Mouse (Mus musculus) NIH3T3 (cell line): ENCODE results near the gene Pcif1.
"Not testable (repeated sequence)": the region's sequence is repeated elsewhere in the genome, so short reads cannot be mapped to it uniquely, and the experiment has no call there.

Source experiments
- DNase-seq: peaks from one replicate; pipeline ENCODE4 v3.0.0-alpha.2; 2012; ENCODE audit warnings: low read depth

Gene Pcif1

DNA sequence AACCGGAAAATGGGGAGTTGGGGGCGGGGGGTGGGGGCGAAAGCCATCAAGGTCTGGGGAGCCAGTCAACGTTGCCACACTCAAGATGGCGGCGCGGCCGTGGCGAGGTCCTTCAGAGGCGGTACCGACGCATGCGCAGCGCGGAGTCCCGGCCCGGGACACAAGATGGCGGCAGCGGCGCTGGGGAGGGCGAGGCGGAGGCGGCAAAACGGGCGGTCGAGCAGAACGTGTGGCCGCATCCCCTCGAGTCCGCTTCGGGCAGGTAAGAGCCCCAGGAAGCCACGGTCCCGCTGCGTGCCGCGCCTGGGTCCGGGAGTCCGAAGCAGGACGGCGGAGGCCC lies at the start of gene Pcif1:
Pcif1 (plus strand) TSS at position 77 of the 340 bp plus-strand sequence.
- DNase-seq, result peak; percentile 94

DNA sequence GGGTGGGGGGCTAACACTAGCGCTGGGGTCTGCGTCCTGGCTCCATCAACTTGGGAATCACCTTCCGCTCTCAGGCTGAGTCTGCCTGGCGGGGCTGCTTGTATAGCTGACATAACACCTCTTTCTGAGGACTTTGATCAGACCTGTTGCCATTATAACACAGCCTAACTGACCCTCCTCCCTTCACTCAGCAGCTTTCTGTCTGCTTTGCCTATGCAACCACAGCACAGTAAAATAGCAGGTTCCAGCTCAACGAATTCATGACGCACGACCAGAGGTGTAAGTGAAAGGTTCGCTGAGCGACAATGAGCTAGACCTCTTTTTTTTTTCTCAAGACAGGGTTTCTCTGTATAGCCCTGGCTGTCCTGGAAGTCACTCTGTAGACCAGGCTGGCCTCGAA lies 48.1 kb upstream of the Pcif1 start:
- DNase-seq, result no peak

DNA sequence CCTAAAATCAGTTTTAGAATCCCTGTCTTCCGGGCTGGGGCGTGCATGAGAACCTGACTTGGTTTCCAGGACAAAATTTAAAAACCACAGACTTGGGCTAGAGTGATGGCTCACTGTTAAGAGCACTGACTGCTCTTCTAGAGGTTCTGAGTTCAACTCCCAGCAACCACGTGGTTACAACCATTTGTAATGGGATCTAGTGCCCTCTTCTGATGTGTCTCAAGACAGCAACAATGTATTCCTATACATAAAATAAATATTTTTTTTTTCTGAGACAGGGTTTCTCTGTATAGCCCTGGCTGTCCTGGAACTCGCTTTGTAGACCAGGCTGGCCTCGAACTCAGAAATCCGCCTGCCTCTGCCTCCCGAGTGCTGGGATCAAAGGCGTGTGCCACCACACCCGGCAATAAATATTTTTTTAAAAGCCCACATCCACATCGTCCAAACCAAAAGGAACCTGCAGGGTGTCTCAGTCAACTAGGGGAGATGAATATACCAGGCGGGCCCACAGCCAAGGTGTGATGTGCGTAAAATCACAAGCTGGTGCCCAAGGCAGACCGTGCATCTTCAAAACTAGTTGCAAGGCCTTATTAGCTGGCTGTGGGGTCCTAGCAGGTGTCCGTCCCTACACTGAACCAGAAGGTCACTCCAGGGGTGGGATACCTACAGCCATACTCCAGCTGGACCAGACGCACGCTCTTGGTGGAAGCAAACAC lies 46.9 kb upstream of the Pcif1 start:
- DNase-seq, result peak; percentile 40

DNA sequence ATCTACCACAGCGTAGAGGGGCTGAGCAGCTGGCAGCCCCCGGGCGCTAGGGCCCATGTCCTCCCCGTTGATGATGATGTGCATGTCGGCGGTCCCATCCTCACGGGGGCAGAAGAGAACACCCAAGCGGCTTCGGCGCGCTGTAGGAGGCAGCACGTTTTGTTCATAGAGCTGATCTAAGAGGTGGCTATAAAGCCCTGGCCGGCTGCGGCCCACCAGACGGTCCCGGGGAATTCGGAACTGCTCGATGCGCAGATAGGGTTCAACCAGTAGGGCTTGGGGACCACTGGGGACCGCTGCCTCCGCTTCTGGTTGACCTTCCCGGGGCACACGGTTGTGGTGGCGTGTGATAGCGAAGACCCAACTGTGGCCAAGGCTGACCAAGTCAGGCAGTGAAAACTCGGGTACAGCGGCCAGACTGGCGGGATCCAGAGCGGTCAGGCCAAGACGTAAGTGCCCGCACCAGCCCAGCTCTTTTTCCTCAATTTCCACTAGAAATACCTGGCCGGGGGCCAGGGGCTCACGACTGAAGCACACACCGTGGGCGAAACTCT lies 46.3 kb upstream of the Pcif1 start, which contains the start of gene Ctsa:
Ctsa (plus strand) TSS at position 126 of the 554 bp plus-strand sequence.
- DNase-seq, result peak; percentile 88

DNA sequence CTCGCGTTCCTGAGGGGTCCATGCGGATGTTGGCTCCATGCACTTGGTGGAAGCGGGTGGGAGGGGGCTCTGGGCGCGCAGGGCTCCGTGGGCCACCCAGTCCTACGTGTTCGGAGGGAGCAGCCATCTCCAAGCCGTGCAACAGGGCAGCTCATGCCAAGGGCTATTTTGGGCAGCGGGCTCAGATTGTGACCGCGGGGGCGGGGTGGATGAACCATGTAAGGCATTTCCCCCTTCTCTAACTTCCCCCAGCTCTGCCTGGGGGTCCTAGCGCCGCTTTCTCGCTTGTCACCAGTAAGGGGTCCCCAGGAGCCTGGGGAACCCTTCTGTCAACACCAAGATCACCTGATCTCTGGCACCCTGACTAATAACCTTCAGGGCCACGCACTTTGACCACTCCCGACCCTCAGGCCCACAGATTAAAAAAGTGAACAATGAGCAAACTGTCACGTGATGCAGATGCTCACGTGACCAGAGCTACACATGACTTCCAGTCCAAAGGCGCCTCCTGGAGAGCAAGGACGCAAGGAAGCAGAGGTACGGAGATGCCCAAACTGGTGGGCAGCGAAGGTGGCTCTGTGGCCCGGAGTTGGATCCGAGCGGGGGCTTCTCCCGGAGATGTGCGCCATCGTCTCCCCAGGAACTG lies 45.7 kb upstream of the Pcif1 start, which contains the start of gene Neurl2:
Neurl2 (minus strand) TSS at position 143 of the 646 bp plus-strand sequence.
- DNase-seq, result peak; percentile 100

DNA sequence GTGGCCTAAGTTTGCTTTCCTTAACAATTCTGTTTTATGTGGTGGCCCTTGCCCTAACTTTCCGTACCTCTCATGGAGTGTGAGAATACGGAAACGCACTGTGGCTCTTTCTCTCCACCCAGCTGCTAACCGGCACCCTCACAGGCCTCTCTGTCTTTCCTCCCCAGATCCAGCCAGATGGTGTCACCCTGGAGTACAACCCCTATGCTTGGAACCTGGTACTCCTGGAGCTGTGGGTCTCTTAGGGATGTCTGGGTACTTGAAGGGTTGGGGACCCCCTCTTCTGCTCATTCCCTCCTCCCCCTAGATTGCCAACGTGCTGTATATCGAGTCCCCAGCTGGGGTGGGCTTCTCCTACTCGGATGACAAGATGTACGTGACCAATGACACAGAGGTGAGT lies 44.6 kb upstream of the Pcif1 start:
- peak; percentile 60 for DNase-seq

DNA sequence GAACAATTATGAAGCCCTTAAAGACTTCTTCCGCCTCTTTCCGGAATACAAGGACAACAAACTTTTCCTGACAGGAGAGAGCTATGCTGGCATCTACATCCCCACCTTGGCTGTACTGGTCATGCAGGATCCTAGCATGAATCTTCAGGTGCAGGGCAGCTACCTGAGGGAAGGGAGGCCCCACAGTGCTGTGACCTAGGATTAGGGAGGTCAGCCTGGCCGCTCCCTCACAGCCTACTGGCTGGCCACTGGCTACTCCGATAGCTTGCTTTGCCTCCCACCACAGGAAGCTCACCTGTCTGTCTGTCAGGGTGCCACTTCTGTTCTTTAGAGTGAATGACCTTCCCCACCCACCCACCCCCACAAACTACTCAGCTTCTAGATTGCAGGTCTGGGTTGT lies 43.9 kb upstream of the Pcif1 start:
- DNase-seq, result no peak

DNA sequence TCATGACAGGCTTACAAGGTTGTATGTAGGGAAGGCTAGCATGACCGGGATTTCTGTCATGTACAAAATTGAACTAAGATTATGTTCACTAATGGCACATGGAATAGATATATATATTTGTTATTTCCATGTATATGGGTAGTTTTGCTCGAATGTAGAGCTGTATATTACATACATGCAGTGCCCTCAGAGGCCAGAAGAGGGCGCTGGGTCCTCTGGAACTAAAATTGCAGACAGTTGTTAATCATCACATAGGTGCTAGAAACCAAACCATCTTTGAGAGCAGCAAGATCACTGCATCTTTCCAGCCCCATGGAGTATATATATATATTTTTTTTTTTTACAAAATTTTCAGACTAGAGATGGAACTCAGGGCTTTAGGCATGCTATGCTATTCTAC lies 33.3 kb upstream of the Pcif1 start:
- peak; percentile 51 for DNase-seq

DNA sequence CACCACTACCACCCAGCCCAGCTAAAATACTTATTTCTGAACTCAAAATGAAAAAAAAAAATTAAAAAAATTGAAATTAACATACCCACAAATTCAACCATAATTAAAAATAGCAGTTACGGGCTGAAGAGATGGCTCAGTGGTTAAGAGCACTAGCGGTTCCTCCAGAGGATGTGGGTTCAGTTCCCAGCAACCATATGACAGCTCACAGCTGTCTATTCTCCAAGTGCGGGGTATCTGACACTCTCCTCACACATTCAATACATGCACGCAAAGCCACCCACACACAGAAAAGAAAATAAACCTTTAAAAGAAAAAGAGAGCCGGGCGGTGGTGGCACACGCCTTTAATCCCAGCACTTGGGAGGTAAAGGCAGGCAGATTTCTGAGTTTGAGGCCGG lies 29.0 kb upstream of the Pcif1 start:
- DNase-seq, result no peak

DNA sequence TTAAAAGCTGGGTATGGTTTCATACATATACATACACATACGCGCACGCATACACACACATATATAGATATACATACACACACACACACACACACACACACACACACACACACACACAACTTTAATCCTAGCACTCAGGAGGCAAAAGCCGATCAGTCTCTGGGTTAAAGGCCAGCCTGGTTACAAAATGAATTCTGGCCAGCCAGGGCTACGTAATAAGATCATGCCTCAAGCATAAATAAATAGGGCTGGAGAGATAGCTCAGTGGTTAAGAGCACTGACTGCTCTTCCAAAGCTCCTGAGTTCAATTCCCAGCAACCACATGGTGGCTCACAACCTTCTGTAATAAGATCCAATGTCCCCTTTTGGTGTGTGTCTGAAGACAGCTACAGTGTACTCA lies 23.5 kb upstream of the Pcif1 start:
- not testable (repeated sequence) for DNase-seq

DNA sequence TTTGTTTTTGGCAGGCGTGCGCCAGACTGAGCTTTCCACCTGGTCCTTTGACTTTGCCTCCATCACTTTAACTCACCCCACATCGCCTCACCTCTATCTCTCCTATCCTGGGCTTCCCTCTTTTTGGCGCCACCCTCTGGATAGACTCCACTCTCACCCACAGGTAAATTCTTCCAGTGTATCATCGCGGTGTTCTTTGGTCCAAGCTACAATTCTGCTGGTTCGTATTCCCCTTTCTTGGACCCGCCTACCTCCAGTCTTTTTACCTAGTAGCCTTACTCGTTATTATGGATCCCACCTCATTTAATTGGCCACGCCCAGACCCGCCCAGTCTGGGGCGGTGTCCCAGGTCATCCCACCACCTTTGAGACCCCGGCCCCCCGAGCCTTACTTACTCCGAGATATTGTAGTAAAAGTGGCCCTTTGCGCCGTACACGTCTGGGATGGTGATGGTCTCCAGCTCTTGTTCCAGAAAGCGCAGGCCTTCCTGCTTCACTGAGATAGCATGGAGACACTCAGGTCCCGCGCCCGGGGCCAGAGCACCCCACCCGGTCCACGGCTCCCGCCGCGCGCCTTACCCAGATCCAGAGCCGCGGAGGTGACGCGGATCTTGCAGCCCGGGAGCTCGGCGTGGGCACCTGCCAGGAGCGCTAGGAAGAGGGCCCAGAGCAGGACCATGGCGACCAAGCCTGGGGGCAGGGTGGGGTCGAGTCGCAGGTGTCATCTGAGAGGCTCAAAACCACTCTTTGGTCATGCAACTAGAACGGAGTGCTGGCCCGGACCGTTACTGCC lies 22.6 kb upstream of the Pcif1 start:
- peak; percentile 22 for DNase-seq

DNA sequence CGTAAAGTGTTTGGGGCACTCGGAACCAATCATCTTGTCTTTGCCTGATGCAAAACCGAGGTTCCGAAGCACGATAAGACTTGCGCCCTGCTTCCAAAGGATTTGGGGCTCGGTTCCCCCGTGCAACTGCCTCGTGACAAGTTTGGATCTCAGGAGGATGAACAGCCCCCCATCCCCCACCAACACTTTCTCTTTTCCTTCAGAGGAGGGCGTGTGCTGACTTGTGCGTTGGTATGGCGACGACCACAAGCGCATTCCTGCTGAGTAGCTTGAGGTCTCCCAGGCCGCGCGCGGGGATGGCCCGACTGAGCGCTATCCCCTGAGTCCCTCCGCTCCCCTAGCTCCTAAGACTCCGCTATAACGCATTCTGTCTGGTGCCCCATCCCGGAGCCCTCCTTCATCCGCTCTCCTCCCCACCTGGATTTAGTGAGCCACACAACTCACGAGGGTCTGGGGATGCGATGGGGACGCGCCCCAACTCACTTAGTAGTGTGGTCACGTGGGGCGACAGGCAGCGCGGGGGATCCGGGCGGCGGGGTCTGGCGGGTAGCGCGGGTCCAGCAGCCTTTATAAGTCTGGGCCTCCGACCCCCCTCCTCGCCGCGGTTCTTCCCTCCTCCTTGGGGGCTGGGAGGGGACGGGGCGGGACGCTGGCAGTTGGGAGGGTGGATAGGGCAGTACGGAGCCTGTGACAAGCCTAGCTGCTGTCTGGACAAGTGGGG lies 21.8 kb upstream of the Pcif1 start, which contains the start of gene Pltp:
Pltp (minus strand) TSS at position 611 of the 721 bp plus-strand sequence.
- peak; percentile 83 for DNase-seq

DNA sequence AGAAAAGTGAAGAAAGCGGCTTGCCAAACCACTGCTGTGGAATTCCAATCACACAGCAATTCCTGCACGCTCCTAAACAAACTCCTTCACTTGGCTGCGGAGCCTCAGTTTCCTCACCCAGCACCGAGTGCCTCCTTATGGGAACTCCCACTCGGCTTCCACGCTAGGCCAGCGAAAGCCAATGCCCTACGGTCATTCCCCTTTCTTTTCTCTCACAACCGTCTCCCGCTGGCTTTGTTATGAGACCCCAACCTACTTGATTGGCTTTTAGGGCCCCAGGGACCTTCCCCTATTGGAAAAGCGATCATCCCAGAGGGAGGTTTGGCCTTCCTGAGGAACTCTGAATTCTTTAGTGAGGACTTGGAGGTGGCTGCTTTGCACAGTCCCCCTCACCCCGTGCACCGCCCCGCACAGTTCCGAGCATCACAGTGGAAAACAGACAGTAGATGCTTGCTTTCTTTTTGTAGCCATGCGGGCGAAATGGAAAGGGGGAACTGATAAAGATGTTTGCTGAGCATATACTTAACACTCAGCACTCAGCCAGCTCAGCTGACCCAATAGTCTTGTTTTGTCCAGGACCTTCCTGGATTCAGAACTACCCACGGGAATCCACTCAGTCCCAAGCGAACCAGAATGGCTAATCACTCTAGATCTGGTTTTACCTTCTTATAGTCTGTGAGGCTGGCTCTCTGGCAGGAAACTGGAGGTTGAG lies 21.1 kb upstream of the Pcif1 start:
- DNase-seq, result no peak

DNA sequence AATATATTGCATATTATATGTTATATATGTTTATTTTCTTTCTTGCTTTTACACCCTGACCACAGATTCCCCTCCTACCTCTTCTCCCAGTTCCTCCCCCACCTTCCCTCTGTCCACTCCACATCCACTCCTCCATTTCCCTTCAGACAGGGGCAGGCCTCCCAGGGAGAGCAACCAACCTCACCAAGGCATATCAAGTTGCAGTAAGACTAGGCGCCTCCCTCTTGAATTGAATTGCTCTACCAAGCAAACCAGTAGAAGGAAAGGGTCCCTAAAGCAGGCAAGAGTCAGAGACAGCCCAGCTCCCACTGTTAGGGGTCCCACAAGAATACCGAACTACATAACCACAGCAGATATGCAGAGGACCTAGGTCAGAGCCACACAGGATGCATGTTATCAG lies 19.9 kb upstream of the Pcif1 start:
- DNase-seq, result peak; percentile 45

DNA sequence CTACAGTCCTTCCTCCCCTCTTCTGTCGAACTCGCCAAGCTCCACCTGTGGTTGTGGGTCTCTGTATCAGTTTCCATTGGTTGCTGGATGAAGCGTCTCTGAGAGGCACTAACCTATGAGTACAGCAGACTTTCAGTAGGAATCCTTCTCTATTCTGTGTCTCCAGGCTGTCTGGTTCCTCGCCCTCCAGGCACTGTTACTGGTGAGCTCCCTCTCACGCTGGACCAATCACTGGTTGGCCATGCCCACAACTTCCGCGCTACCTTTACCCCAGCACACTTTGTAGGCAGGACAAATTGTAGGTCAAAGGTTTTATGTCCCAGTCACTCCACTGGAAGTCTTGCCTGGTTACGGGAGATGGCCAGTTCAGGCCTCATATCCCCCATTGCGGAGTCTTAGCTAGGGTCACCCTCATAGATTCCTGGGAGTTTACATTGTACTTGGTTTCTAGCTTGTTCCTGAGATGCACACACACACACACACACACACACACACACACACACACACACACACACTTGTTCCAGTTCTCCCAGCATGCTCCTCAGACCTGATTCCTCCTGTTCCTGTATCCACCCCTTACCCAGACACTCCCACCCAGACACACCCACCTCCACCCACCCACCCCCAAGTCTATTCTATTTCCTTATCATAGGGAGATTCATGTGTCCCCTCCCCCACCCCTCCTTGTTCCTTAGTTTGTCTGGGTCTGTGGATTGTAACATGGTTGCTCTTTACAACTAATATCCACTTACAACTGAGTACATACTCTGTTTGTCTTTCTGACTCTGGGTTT lies 19.3 kb upstream of the Pcif1 start:
- peak; percentile 34 for DNase-seq

DNA sequence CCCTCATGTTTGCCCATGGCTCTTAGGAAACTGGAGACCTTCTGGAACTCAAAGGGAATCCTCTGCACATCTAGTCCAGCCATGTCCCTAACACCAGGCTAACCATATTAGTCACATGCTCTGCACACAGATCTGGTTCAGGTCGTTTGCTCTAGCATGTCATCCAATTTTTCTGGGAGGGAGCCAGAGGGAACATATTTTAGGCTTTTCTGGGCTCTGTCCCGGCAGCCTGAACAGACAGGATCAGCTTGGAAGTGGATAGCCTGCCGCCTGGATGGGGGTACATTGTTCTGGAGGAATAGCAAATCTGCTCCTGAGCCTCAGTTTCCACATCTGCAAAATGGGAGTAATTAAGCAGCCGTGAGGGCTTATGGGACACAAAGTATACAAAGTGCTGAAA lies 18.0 kb upstream of the Pcif1 start:
- no peak for DNase-seq

DNA sequence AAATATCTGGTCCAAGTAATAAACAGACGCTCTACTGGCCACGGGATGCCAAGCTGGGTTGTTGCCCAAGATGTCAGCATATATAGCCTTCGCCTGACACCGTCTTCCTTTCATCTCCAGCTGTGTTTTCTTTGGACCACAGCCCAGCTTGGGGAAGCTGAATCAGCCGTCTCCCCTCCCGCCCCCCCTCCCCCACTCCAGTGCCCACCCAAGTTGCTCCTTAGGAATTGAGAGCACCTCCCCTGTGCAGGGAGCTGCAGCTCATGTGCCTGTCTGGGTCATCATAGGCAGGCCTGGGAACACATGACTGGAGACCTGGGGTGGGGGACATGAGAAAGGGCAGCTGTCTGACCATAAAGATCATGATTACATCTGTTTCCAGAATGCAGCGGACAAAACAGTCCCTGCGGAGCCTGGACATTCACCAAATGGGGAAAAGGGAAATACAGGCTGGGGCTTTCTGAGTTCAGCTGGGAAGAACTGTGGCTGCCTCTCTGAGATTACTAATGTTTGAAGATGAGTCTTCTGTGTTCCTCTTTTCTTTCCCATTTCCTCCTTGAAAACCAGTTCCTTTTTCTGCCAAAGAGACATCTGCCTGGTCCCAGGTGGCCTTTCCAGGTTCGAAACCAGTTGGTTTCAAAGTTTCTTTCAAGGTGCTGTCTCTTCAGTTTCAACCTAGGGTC lies 16.8 kb upstream of the Pcif1 start:
- peak; percentile 89 for DNase-seq

DNA sequence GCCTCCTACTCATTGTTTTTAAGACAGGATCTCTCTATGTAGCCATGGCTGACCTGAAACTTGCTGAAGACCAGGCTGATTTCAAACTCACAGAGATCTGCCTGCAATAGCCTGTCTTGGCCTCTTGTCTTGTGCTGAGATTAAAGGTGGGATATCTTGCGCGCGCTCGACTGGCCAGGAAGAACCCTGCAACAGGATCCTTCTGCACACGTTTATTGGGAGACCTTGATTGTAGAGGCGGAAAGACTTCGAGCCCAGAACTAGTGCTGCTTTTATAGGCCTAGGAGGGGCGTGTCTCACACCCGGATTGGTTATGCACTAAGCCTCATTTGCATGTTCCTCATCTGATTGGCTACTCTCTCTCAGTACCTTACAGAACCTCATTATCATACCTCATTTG lies 15.7 kb upstream of the Pcif1 start:
- not testable (repeated sequence) for DNase-seq

DNA sequence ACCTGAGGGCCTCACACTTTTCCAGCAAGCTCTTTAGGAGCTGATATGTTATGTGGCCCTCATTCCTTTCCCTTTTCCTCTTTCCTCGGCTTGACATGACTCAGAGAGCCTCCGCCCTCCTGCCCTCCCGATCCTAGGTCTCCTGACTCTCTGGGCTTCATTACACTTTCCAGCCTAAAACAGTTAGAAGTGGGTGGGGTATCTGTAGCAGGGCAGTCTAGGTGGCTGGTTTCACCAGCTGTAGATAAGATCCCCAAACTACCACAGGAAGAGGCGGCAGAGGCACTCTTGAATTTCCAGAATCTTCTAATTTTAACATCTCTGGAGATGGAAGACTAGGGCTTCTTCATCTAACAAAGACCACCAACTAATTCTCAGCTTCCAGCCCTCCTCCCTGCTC lies 14.5 kb upstream of the Pcif1 start:
- no peak for DNase-seq
